In genomic region chr9:46599931-46600708, GRCm38 (mm10) we compare ENCODE assay signal across 8 mouse cellular contexts.
DNase-seq lines count a peak whose midpoint lies in the region; ATAC-seq and TF ChIP-seq lines count a peak whose summit lies in the region.

No protein-coding gene starts in this region.

- 14% methylated on average over 8 of the region's 8 CpGs for WGBS in heart, embryonic 14.5 days
- WGBS in forebrain, embryonic 15.5 days, result 6% methylated on average over 8 of the region's 8 CpGs
- 47% methylated on average over 8 of the region's 8 CpGs for WGBS in liver, postnatal 0 days (ENCODE audit: insufficient replicate concordance)

- no peak overlapping the region for H3K4me3 ChIP-seq in heart, embryonic 14.5 days (ENCODE audit: control insufficient read depth in 1 of 2, insufficient read depth in 1 of 2, low read depth in 1 of 2, low read length in 2 of 2)
- no peak overlapping the region for H3K4me3 ChIP-seq in forebrain, embryonic 15.5 days
- no peak overlapping the region for H3K4me3 ChIP-seq in liver, postnatal 0 days (ENCODE audit: low read depth, low read length)

- peaks cover 5 to 9% of the 10 kb centered on the region in 2 experiments for H3K4me1 ChIP-seq in heart, embryonic 14.5 days (ENCODE audit: control insufficient read depth in 2 of 2, insufficient read depth in 2 of 2, low read length in 2 of 2)
- peaks cover 35% of the 10 kb centered on the region for H3K4me1 ChIP-seq in forebrain, embryonic 15.5 days
- H3K4me1 ChIP-seq in liver, postnatal 0 days (ENCODE audit: insufficient read depth), result no peaks in the 10 kb centered on the region

- no peak for DNase-seq in heart, adult 8-10 months (ENCODE audit: low spot score)
- peak; percentile 52 for DNase-seq in adrenal gland, postnatal 14 days
- DNase-seq in layer of hippocampus, postnatal 14 days (ENCODE audit: low spot score in 2 of 2), result peak; percentile 32 to 68
- peak; percentile 79 for DNase-seq in right cerebral cortex, adult 18-20 months
- DNase-seq in liver, postnatal 0 days, result no peak

- H3K4me2 ChIP-seq in heart, embryonic 14.5 days (ENCODE audit: low read length), result peak overlapping the region; percentile 4; the same call in 1 of the 2 replicates
- H3K4me2 ChIP-seq in forebrain, embryonic 15.5 days (replicated peaks), result 0 out of 2 replicates have a peak overlapping the region, but pooled peaks have one; percentile 6
- H3K4me2 ChIP-seq in liver, postnatal 0 days (ENCODE audit: low read depth, low read length), result no peak overlapping the region

- H3K9me3 ChIP-seq in heart, embryonic 14.5 days (ENCODE audit: control insufficient read depth, low read length), result no peaks in the 10 kb centered on the region
- no peaks in the 10 kb centered on the region for H3K9me3 ChIP-seq in forebrain, embryonic 15.5 days
- H3K9me3 ChIP-seq in liver, postnatal 0 days (ENCODE audit: low read length), result no peaks in the 10 kb centered on the region

- no peak for TF ChIP-seq CTCF in liver, postnatal 0 days (IDR thresholded peaks at IDR 0.05; ENCODE audit: low read depth)

- H3K9ac ChIP-seq in heart, embryonic 14.5 days (ENCODE audit: low read length), result no peak overlapping the region
- 0 out of 2 replicates have a peak overlapping the region, but pooled peaks have one; percentile 15 for H3K9ac ChIP-seq in forebrain, embryonic 15.5 days (replicated peaks)
- H3K9ac ChIP-seq in liver, postnatal 0 days (replicated peaks), result no peak overlapping the region

- ATAC-seq in heart, embryonic 14.5 days (ENCODE audit: insufficient number of reproducible peaks, insufficient read depth, low FRiP score, low read depth), result no peak
- ATAC-seq in forebrain, embryonic 15.5 days (replicated peaks), result peak; percentile 80
- ATAC-seq in inflammation-experienced regulatory T-cells, adult 6 months, result no peak
- no peak for ATAC-seq in liver, postnatal 0 days

- H3K36me3 ChIP-seq in heart, embryonic 14.5 days (ENCODE audit: control insufficient read depth, insufficient read depth, low read length), result no peaks in the 10 kb centered on the region
- no peaks in the 10 kb centered on the region for H3K36me3 ChIP-seq in forebrain, embryonic 15.5 days
- H3K36me3 ChIP-seq in liver, postnatal 0 days (replicated peaks; ENCODE audit: insufficient read depth, low read length), result no peaks in the 10 kb centered on the region

- H3K27ac ChIP-seq in heart, embryonic 14.5 days (replicated peaks in 1 of 2; ENCODE audit: control insufficient read depth in 1 of 2, insufficient read depth in 1 of 2, low read depth in 2 of 2, low read length in 2 of 2), result no peak overlapping the region
- peak overlapping the region; percentile 77 for H3K27ac ChIP-seq in forebrain, embryonic 15.5 days (replicated peaks)
- H3K27ac ChIP-seq in liver, postnatal 0 days (ENCODE audit: low read depth), result no peak overlapping the region

- H3K27me3 ChIP-seq in heart, embryonic 14.5 days (ENCODE audit: control insufficient read depth, insufficient read depth, low read length), result peaks cover 14% of the 10 kb centered on the region
- H3K27me3 ChIP-seq in forebrain, embryonic 15.5 days, result no peaks in the 10 kb centered on the region
- H3K27me3 ChIP-seq in liver, postnatal 0 days (ENCODE audit: insufficient read depth, low read length), result no peaks in the 10 kb centered on the region

- TF ChIP-seq EP300 in liver, postnatal 0 days (IDR thresholded peaks at IDR 0.05; ENCODE audit: low read depth), result no peak

Comparison
In these comparisons a context has a peak if more than half of its experiments do, and no peak if none do; other contexts are left out.
1. DNase-seq: peak in adrenal gland, postnatal 14 days (single experiment), layer of hippocampus, postnatal 14 days (2 of 2) and right cerebral cortex, adult 18-20 months (single experiment); none in heart, adult 8-10 months (single experiment) and liver, postnatal 0 days (single experiment).